Mouse (Mus musculus): ENCODE measurements around the gene Tmed9. TPM values are rescaled to one million over a fixed set of nuclear protein-coding genes. Genes with fewer than 3 reads are reported as not detected.
A peak's percentile ranks its signal among the peaks of the same experiment; 100 is the strongest.
"Not testable (repeated sequence)": the region's sequence is repeated elsewhere in the genome, so short reads cannot be mapped to it uniquely, and the experiment has no call there.

Tmed9 gene
- polyA plus RNA-seq, 1 experiment from 2014 or later: 98.0 TPM

- Histone ChIP-seq H3K9ac (peak overlapping the region; percentile 87), H3K36me3 (no peaks in the 10 kb centered on the region), H3K27ac (replicated peaks) (peak overlapping the region; percentile 91), H3K9me3 (no peaks in the 10 kb centered on the region), H3K4me2 (peak overlapping the region; percentile 96), H3K27me3 (no peaks in the 10 kb centered on the region), H3K4me3 (peak overlapping the region; percentile 58), H3K4me1 (replicated peaks) (peaks cover 41% of the 10 kb centered on the region)
- 0% methylated on average over 47 of the region's 47 CpGs for WGBS
- peak; percentile 69 for ATAC-seq (ENCODE audit: low FRiP score, low read depth)
These were observed 3.1 kb upstream of the Tmed9 start for GRCm38 (mm10) chr13:55570286-55570973.

DNA sequence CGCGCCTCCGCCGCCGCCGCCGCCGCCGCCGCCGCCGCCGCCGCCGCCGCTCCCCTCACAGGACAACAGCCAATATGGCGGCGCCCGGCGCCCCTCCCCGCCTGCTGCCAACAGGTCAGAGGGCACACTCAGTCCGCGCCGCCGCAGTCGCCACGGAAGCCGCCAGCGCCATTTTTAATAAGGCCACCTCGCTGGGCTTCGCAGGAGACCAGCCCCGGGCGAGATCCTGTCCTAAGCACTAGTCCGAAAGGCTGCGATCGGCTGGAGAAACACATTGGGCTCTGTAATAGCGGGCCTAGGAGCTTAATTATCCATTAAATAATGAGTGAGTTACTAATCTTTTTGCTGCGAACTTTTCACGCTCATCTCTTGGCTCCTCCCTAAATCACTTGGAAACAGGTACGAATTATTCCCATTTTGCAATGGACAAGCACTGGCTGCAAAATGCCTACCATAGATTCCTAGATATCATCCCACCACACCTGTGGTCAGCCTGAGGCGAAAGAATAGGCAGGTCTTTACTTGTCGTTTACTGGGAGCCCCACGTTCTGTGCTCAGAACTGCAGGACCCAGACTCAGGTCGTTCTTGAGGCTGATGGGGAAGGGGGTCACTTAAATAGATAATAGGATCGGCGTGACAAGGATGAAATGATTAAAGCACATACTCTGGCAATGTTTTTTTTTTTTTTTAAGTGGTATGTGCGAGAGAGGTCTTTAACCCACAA lies 2.3 kb upstream of the Tmed9 start, which contains the start of gene Fam193b:
Gene Fam193b, minus strand, starts transcription at position 94 of the 725 bp plus-strand sequence.
- H3K4me2 ChIP-seq: peak within 1 kb of the TSS; percentile 96
- no peaks in the 10 kb centered on the region for H3K36me3 ChIP-seq
- no peaks in the 10 kb centered on the region for H3K27me3 ChIP-seq
- no peaks in the 10 kb centered on the region for H3K9me3 ChIP-seq
- H3K4me3 ChIP-seq: peak within 1 kb of the TSS; percentile 58
- H3K9ac ChIP-seq: peak within 1 kb of the TSS; percentile 87
- WGBS: 2% methylated on average over 46 of the region's 47 CpGs
- H3K27ac ChIP-seq (replicated peaks): peak within 1 kb of the TSS; percentile 91
- peak; percentile 89 for ATAC-seq (ENCODE audit: low FRiP score, low read depth)
- peaks cover 41% of the 10 kb centered on the region for H3K4me1 ChIP-seq (replicated peaks)

DNA sequence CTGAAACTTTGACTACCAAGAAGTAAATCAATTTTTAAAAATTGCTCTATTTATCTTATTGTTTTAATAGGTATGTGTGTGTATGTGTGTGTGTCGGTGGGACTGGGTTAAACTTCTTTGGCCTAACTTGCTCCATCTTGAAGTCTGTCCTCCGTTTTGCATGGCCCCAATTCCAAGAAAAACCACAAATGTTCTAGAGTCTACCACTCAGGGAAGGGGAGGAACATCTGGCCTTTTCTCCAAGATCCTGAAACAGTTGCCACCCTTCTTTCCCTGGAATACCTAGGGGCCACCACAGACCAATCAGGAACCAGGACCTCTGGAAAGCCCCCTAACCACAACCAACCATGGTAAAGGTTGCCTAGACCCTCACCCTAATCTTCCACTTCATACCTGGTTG lies 1.6 kb upstream of the Tmed9 start:
- H3K9ac ChIP-seq: no peak overlapping the region
- ATAC-seq (ENCODE audit: low FRiP score, low read depth): no peak
- no peaks in the 10 kb centered on the region for H3K36me3 ChIP-seq
- no peaks in the 10 kb centered on the region for H3K27me3 ChIP-seq
- 82% methylated on average over 2 of the region's 2 CpGs for WGBS
- peak overlapping the region; percentile 77 for H3K4me2 ChIP-seq
- peaks cover 37% of the 10 kb centered on the region for H3K4me1 ChIP-seq (replicated peaks)
- H3K4me3 ChIP-seq: 0 out of 2 replicates have a peak overlapping the region, but pooled peaks have one; percentile 13
- H3K27ac ChIP-seq (replicated peaks): no peak overlapping the region
- H3K9me3 ChIP-seq: no peaks in the 10 kb centered on the region

GRCm38 (mm10) chr13:55574321-55574720 lies 789 bp downstream of the Tmed9 start:
- H3K27me3 ChIP-seq: no peaks in the 10 kb centered on the region
- H3K9ac ChIP-seq: no peak overlapping the region
- no peaks in the 10 kb centered on the region for H3K36me3 ChIP-seq
- no peak overlapping the region for H3K4me3 ChIP-seq
- no peak overlapping the region for H3K27ac ChIP-seq (replicated peaks)
- ATAC-seq (ENCODE audit: low FRiP score, low read depth): no peak
- 69% methylated on average over 5 of the region's 5 CpGs for WGBS
- no peaks in the 10 kb centered on the region for H3K9me3 ChIP-seq
- H3K4me2 ChIP-seq: no peak overlapping the region
- peaks cover 16% of the 10 kb centered on the region for H3K4me1 ChIP-seq (replicated peaks)

GRCm38 (mm10) chr13:55575932-55576331 lies 2.4 kb downstream of the Tmed9 start:
- no peak overlapping the region for H3K4me3 ChIP-seq
- no peak overlapping the region for H3K27ac ChIP-seq (replicated peaks)
- no peak overlapping the region for H3K4me2 ChIP-seq
- H3K27me3 ChIP-seq: no peaks in the 10 kb centered on the region
- no peaks in the 10 kb centered on the region for H3K9me3 ChIP-seq
- no peaks in the 10 kb centered on the region for H3K36me3 ChIP-seq
- WGBS: 70% methylated on average over 5 of the region's 5 CpGs
- no peak overlapping the region for H3K9ac ChIP-seq
- no peak for ATAC-seq (ENCODE audit: low FRiP score, low read depth)
- H3K4me1 ChIP-seq (replicated peaks): peaks cover 10% of the 10 kb centered on the region

GRCm38 (mm10) chr13:55576872-55577271 lies 3.3 kb downstream of the Tmed9 start:
- H3K9me3 ChIP-seq; H3K27me3 ChIP-seq; H3K36me3 ChIP-seq; H3K4me1 ChIP-seq (replicated peaks); H3K4me2 ChIP-seq; H3K4me3 ChIP-seq; ATAC-seq (ENCODE audit: low FRiP score, low read depth); H3K9ac ChIP-seq; H3K27ac ChIP-seq (replicated peaks): not testable (repeated sequence)
- WGBS: 95% methylated on average over 7 of the region's 7 CpGs

GRCm38 (mm10) chr13:55578086-55578485 lies 4.6 kb downstream of the Tmed9 start:
- no peak for ATAC-seq (ENCODE audit: low FRiP score, low read depth)
- Histone ChIP-seq H3K4me2 (no peak overlapping the region), H3K36me3 (no peaks in the 10 kb centered on the region), H3K4me3 (no peak overlapping the region), H3K4me1 (replicated peaks) (no peaks in the 10 kb centered on the region), H3K27me3 (no peaks in the 10 kb centered on the region), H3K27ac (replicated peaks) (no peak overlapping the region), H3K9ac (no peak overlapping the region), H3K9me3 (no peaks in the 10 kb centered on the region)
- WGBS: 81% methylated on average over 4 of the region's 4 CpGs

- no peaks in the 10 kb centered on the region for H3K9me3 ChIP-seq
- peaks cover 25% of the 10 kb centered on the region for H3K36me3 ChIP-seq
- H3K4me2 ChIP-seq: peak overlapping the region; percentile 74; the same call in 1 of the 2 replicates
- H3K27ac ChIP-seq (replicated peaks): peak overlapping the region; percentile 87; the same call in 1 of the 2 replicates
- ATAC-seq (ENCODE audit: low FRiP score, low read depth): no peak
- H3K4me1 ChIP-seq (replicated peaks): peaks cover 24% of the 10 kb centered on the region
- no peaks in the 10 kb centered on the region for H3K27me3 ChIP-seq
- H3K9ac ChIP-seq: no peak overlapping the region
- no peak overlapping the region for H3K4me3 ChIP-seq
- 74% methylated on average over 4 of the region's 4 CpGs for WGBS
These were observed 18.5 kb downstream of the Tmed9 start for GRCm38 (mm10) chr13:55591961-55592490.

GRCm38 (mm10) chr13:55592512-55593253 lies 19.2 kb downstream of the Tmed9 start:
- Histone ChIP-seq H3K9me3 (no peaks in the 10 kb centered on the region), H3K27ac (replicated peaks) (peak overlapping the region; percentile 87), H3K4me2 (peak overlapping the region; percentile 74), H3K9ac (peak overlapping the region; percentile 79), H3K27me3 (no peaks in the 10 kb centered on the region), H3K4me1 (replicated peaks) (peaks cover 24% of the 10 kb centered on the region), H3K36me3 (peaks cover 31% of the 10 kb centered on the region), H3K4me3 (peak overlapping the region; percentile 82)
- peak; percentile 99 for ATAC-seq (ENCODE audit: low FRiP score, low read depth)
- WGBS: 5% methylated on average over 29 of the region's 29 CpGs

DNA sequence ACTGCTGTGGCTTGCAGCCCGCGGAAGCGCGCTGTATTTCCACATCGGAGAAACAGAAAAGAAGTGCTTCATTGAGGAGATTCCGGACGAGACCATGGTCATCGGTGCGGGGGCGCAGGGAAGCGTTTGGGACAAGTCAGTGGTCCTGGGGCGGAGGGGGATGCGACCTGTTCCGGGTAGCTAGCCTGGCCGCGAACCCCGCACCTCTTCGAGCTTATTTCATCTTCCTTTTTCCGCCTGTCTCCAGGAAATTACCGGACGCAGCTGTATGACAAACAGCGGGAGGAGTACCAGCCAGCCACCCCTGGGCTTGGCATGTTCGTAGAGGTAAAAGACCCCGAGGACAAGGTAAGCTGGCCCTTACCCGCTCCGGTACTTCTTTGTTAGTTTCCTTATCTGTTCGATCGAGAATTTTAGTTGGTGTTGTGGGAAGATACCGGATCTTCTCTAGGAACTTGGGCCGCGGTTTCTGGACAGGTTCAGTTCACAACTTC lies 19.8 kb downstream of the Tmed9 start:
- Histone ChIP-seq H3K9ac (peak overlapping the region; percentile 79), H3K27me3 (no peaks in the 10 kb centered on the region), H3K4me3 (peak overlapping the region; percentile 82), H3K4me2 (peak overlapping the region; percentile 74), H3K27ac (replicated peaks) (peak overlapping the region; percentile 87), H3K36me3 (peaks cover 36% of the 10 kb centered on the region), H3K9me3 (no peaks in the 10 kb centered on the region), H3K4me1 (replicated peaks) (peaks cover 24% of the 10 kb centered on the region)
- peak; percentile 67 for ATAC-seq (ENCODE audit: low FRiP score, low read depth)
- WGBS: 1% methylated on average over 31 of the region's 31 CpGs

DNA sequence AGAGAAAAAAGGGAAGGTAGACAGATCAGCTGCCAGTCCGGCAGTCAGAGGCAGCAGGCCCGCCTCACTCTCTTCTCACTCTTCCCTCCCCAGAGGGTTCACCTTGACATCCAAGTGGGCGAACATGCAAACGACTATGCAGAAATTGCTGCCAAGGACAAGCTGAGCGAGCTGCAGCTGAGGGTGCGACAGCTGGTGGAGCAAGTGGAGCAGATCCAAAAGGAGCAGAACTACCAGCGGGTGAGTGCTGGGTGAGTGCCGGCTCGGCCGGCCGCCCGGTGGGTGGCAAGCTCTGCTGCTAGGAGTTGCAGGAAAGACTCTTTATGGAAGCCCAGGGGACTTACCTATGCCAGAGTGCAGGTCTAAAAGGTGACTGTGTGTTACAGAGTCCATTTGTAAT lies 21.8 kb downstream of the Tmed9 start:
- no peak for ATAC-seq (ENCODE audit: low FRiP score, low read depth)
- H3K9me3 ChIP-seq: no peaks in the 10 kb centered on the region
- H3K27me3 ChIP-seq: no peaks in the 10 kb centered on the region
- H3K27ac ChIP-seq (replicated peaks): no peak overlapping the region
- no peak overlapping the region for H3K9ac ChIP-seq
- H3K4me3 ChIP-seq: no peak overlapping the region
- 73% methylated on average over 12 of the region's 12 CpGs for WGBS
- H3K4me1 ChIP-seq (replicated peaks): peaks cover 31% of the 10 kb centered on the region
- no peak overlapping the region for H3K4me2 ChIP-seq
- H3K36me3 ChIP-seq: peaks cover 36% of the 10 kb centered on the region

Measured in hindbrain, embryonic 15.5 days (tissue).